Mouse (Mus musculus) activated CD4-positive, CD25-positive, alpha-beta regulatory T cell, adult 9 weeks (primary cell): ENCODE results near the gene Nub1. TPM values are rescaled to one million over a fixed set of nuclear protein-coding genes. Genes with fewer than 3 reads are reported as not detected.

Source experiments
- polyA plus RNA-seq: library from polyadenylated mRNA; unstranded; fragments of 100-300 nt; shearing (Covaris generic); gene quantifications from one replicate; pipeline ENCODE4 v1.2.1, GENCODE M21; 2017

Gene Nub1
- polyA plus RNA-seq = 91.7 TPM

DNA sequence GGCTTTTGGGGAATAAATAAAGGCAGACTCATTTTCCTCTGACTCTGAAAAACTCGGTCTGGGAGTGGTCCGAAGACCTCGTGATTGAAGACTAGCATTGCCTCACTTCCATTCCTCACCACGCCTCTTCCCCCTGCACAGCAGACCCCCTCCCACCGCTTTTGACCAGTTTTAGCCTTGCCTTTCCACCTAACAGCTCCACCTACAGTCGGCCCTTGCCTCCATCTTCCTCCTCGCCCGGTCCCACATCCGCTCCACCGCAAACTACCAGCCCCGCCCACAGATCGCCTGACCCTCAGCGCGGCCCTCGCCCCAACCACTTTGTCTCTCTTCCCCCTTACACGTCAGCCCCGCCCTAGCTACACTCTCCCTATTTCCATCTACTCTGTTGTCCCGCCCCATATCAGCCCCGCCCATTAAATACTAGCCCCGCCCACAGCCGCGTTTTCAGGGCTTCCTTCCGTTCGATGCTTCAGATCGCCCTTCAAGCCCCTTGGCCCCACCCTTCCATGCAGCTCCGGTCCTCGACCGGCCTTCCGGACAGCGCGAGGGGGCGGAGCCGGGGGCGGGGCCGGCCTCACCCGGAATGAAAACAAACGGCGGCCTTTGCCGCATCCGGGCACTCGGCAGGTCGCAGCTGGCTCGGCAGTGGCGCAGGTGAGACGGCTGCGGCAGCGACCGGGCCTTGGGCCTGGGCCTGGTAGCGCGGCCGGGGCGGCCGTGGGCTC, at the start of gene Nub1:
Gene Nub1, plus strand, starts transcription at position 167 of the 728 bp plus-strand sequence.

DNA sequence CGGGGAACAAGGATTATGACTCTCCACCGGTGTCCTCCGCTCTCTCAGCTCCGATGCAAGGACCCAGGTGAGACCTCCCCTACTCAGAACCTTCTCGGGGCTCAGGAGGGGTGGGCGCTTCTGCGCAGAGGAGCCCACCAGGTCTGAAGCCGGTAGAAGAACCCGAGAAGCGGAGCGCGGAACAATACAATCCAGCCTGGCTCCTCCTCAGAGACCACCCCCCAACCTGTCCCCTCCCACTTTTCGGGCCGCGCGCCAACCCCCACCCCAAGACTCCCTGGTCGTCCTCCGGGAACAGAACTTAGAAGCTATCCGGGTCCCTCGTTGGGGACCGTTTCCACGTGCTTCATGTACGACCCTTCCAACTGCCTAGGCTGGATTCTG, 45.1 kb downstream of the Nub1 start, which contains the start of gene Wdr86:
Gene Wdr86, minus strand, starts transcription at position 240 of the 384 bp plus-strand sequence.

DNA sequence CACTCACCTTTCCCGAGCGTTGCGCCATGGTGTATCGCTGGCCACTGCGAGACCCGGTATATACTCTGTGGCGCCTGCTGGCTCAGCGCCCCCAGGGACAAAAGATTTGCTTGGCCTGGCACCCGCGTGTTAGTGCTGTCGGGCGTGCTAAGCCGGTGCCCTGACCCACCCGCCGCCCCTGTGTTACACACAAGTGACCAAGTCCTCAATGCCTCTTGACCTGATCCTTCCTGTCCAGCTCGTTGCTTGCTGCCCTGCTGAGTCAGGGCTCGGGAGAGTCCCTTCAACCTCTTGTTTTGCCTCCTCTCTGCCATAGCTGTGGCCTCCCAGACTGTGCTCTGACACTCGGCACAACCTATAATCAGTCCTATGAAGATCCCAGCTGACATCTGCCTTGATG, 72.5 kb downstream of the Nub1 start, which contains the start of gene Crygn:
Gene Crygn, minus strand, starts transcription at position 193 of the 400 bp plus-strand sequence.

Other genes with a start within 250 kb of the Nub1 start
- gene Fastk, start 240.2 kb upstream of the Nub1 start, polyA plus RNA-seq = 119 TPM
- 84.0 TPM for gene Tmub1, start 237.7 kb upstream of the Nub1 start, polyA plus RNA-seq
- gene Agap3, start 233.4 kb upstream of the Nub1 start, polyA plus RNA-seq = 5.4 TPM
- gene Gbx1, start 158.3 kb upstream of the Nub1 start, polyA plus RNA-seq = 0.10 TPM
- not detected for gene Asb10, start 144.6 kb upstream of the Nub1 start, polyA plus RNA-seq
- gene 4931409K22Rik, start 128.7 kb upstream of the Nub1 start, polyA plus RNA-seq = not detected
- 84.9 TPM for gene Abcf2, start 108.1 kb upstream of the Nub1 start, polyA plus RNA-seq
- gene Chpf2, start 98.8 kb upstream of the Nub1 start, polyA plus RNA-seq = 38.7 TPM
- 1.4 TPM for gene Smarcd3, start 61.1 kb upstream of the Nub1 start, polyA plus RNA-seq
- gene Wdr86, start 45.2 kb downstream of the Nub1 start, polyA plus RNA-seq = 0.18 TPM
- 1.0 TPM for gene Crygn, start 72.5 kb downstream of the Nub1 start, polyA plus RNA-seq
- gene Rheb, start 157.1 kb downstream of the Nub1 start, polyA plus RNA-seq = 84.5 TPM